Mouse (Mus musculus) heart, embryonic 11.5 days (tissue): Measurements from ENCODE around the gene Sema3b. TPM values are rescaled to one million over a fixed set of nuclear protein-coding genes. Genes with fewer than 3 reads are reported as not detected.

Experiments
- ATAC-seq: fragments of 200-750 bp; cut with Nextera tagmentation; replicated peaks from 2 replicates; pipeline ENCODE4 v1.8.0; 2017; ENCODE audit warnings: moderate library complexity; ENCODE audit not compliant: insufficient number of reproducible peaks, low FRiP score, low TSS enrichment
- H3K27ac ChIP-seq: fragments of 300-500 bp; sonication (generic); 2 replicates; pipeline ENCODE4 v1.5.1; 2014; ENCODE audit warnings: mild to moderate bottlenecking, low read depth, low read length
- H3K27me3 ChIP-seq: fragments of 300-500 bp; sonication (generic); 2 replicates; pipeline ENCODE4 v1.6.1; 2014; ENCODE audit warnings: mild to moderate bottlenecking, low read length, mixed read lengths; ENCODE audit not compliant: control insufficient read depth, insufficient read depth
- H3K36me3 ChIP-seq: fragments of 300-500 bp; sonication (generic); 2 replicates; pipeline ENCODE4 v1.6.1; 2014; ENCODE audit warnings: mild to moderate bottlenecking, low read length, moderate library complexity, mixed read lengths; ENCODE audit not compliant: control insufficient read depth, insufficient read depth
- H3K4me1 ChIP-seq: fragments of 300-500 bp; sonication (generic); 2 replicates; pipeline ENCODE4 v1.6.1; 2014; ENCODE audit warnings: low read length; ENCODE audit not compliant: control insufficient read depth, insufficient read depth
- H3K4me2 ChIP-seq: fragments of 300-500 bp; sonication (generic); 2 replicates; pipeline ENCODE4 v1.6.1; 2014; ENCODE audit warnings: mild to moderate bottlenecking, moderate library complexity
- H3K4me3 ChIP-seq: fragments of 300-500 bp; sonication (generic); 2 replicates; pipeline ENCODE4 v1.5.1; 2014; ENCODE audit warnings: low read depth, low read length
- H3K9ac ChIP-seq: fragments of 300-500 bp; sonication (generic); 2 replicates; pipeline ENCODE4 v1.6.1; 2014; ENCODE audit warnings: mild to moderate bottlenecking, low read depth, low read length, moderate library complexity
- H3K9me3 ChIP-seq: fragments of 300-500 bp; sonication (generic); replicated peaks from 2 replicates; pipeline ENCODE4 v1.6.1; 2016; ENCODE audit warnings: low read length; ENCODE audit not compliant: control insufficient read depth
- WGBS: fragments of 180-500 bp; shearing (Covaris S2); extraction: QIAGEN DNeasy Blood & Tissue Kit; methylation state at CpG from one replicate; pipeline ENCODE4 v1.1.7; 2014; ENCODE audit not compliant: insufficient replicate concordance; 5-methylcytosine and 5-hydroxymethylcytosine counted together
- polyA plus RNA-seq: library from polyadenylated mRNA; unstranded; fragments of >200 nt; fragmentation: Nextera tagmentation; extraction: Ambion mirVana; gene quantifications from 2 replicates; pipeline ENCODE4 v1.2.1, GENCODE M21; 2014

Sema3b gene
- polyA plus RNA-seq, 1 experiment from 2014 or later, result 5.1 TPM

DNA sequence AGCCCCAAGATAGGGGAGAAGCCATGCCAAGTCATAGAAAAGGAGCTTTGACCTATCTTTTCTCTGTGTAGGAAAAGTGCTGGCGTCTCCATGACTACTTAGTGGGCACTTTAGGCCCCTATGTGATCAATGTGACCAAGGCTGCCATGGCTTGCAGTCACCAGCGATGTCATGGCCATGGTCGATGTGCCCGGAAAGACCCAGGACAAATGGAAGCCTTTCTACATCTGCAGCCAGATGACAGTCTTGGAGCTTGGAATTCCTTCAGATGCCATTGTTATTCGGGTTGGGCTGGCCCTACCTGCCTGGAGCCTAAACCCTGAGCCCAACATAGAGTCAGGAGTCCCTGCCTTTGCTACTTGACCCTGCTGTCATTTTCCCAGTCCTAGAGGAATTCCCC is 22.5 kb downstream of the Sema3b start:
- H3K36me3 ChIP-seq, result peaks cover 13% of the 10 kb centered on the region
- peak overlapping the region; percentile 41 for H3K27ac ChIP-seq
- 83% methylated on average over 5 of the region's 5 CpGs for WGBS
- H3K4me2 ChIP-seq, result peak overlapping the region; percentile 91
- peak overlapping the region; percentile 5; the same call in 1 of the 2 replicates for H3K4me3 ChIP-seq
- no peak for ATAC-seq
- peaks cover 27% of the 10 kb centered on the region for H3K4me1 ChIP-seq
- H3K9ac ChIP-seq, result no peak overlapping the region
- H3K9me3 ChIP-seq, result no peaks in the 10 kb centered on the region
- no peaks in the 10 kb centered on the region for H3K27me3 ChIP-seq

DNA sequence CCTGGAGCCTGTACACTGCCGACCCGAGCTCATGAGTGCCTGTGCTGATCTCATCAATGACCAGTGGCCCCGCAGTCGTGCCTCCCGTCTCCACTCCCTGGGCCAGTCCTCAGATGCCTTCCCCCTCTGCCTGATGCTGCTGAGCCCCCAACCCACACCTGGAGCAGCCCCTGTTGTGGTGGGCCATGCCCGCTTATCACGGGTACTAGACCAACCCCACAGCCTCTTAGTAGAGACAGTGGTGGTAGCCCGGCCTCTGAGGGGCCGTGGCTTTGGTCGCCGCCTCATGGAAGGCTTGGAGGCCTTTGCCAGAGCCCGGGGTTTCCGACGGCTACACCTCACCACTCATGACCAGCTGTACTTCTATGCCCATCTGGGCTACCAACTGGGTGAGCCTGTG is 25.9 kb downstream of the Sema3b start:
- Histone ChIP-seq H3K4me3 (no peak overlapping the region), H3K4me1 (peaks cover 12% of the 10 kb centered on the region), H3K36me3 (no peaks in the 10 kb centered on the region; the same call in 1 of the 2 replicates), H3K9me3 (no peaks in the 10 kb centered on the region), H3K27ac (no peak overlapping the region), H3K4me2 (no peak overlapping the region), H3K9ac (no peak overlapping the region), H3K27me3 (no peaks in the 10 kb centered on the region)
- no peak for ATAC-seq
- 85% methylated on average over 14 of the region's 14 CpGs for WGBS

DNA sequence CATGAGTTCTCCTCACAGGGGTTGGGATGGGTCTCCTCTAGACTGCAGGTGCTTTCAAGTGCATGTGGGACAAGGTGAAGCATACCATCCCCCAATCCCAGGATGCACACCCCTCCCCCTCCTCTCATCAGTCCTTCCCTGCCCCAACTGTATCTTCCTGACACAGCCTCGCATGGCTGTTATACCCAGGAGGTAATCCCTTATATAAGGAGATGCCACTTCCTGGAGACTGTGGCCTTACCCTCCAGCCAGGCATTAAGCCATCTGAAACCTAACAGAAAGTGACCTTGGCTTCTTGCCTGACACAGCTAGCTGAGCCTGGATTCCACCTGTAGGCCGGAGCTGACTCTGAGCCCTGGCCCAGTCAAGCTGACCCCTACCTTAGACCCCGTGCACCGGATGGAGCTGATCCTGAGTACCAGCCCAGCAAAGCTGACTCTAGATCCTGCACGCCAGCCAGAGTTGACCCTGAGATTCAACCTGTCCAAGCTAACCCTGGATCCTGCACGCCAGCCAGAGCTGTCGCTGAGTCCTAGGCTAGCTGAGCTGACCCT is 26.4 kb downstream of the Sema3b start:
- no peak overlapping the region for H3K4me2 ChIP-seq
- H3K9me3 ChIP-seq, result no peaks in the 10 kb centered on the region
- no peak for ATAC-seq
- H3K27ac ChIP-seq, result no peak overlapping the region
- 86% methylated on average over 7 of the region's 7 CpGs for WGBS
- H3K9ac ChIP-seq, result no peak overlapping the region
- H3K27me3 ChIP-seq, result no peaks in the 10 kb centered on the region
- no peak overlapping the region for H3K4me3 ChIP-seq
- H3K4me1 ChIP-seq, result peaks cover 9% of the 10 kb centered on the region
- no peaks in the 10 kb centered on the region; the same call in 1 of the 2 replicates for H3K36me3 ChIP-seq

DNA sequence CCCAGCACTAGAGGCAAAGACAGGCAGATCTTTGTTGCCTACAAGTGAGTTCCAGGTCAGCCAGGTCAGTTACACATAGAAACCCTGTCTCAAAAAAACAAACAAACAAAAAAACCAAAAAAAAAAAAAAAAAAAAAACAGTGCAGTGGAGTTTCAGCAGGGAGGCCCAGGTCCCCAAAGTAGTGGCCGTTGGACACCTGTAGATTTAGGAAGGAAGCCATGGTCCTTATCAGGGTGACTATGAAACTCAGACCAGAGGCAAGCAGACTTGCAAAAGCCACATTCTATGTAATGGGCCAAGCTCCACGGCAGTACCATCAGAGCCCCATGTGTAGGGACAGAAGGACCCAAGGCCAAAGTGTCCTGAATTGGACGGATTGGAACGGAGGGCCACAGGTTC is 27.4 kb downstream of the Sema3b start:
- no peak for ATAC-seq
- Histone ChIP-seq H3K9me3 (no peaks in the 10 kb centered on the region), H3K4me3 (peak overlapping the region; percentile 67), H3K36me3 (no peaks in the 10 kb centered on the region; the same call in 1 of the 2 replicates), H3K4me2 (peak overlapping the region; percentile 96), H3K9ac (peak overlapping the region; percentile 89), H3K4me1 (peaks cover 16% of the 10 kb centered on the region), H3K27ac (peak overlapping the region; percentile 87), H3K27me3 (no peaks in the 10 kb centered on the region)
- WGBS, result 70% methylated on average over 4 of the region's 4 CpGs

DNA sequence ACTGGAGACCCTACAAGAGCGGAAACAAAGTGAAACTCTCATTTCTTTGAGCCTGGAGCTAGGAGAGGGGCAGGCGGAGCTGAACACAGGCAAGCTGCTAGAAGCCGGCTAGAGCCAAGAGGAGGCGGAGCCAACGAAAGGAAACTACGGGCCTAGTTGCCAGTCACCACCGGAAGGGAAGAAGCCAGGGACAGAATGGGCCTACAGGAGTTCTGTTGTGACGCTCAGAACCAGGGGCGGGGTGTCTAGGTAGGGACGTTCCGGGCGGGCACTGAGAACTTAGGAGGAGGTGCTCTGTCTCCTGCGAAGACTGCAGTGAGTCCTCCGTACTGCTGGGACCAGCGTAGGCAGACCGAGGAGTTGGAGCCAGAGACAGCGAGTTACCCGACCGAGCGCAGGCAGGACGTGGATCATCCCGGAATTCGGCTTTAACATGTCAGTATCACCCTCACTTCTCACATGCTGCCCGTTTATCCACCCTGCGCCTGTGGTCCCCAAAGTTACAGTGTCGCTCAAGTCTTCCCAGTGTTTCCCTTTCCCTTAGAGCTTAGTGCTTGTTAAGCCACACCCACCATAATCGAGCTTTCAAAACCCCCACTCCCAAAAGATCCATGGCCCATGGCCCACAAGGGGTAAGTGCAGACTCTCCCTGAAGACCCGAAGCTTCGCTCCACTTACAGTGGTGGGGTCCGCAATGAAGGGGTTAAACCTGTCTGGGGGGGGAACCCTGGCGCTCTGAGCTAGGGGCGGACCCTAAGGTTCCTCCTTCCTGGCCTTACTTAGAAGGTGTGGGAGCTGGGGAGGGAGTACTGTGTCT is 28.3 kb downstream of the Sema3b start, which contains the start of gene Hyal3:
TSS of gene Hyal3 (plus strand) at position 318 of the 817 bp plus-strand sequence.
- peak within 1 kb of the TSS; percentile 96 for H3K4me2 ChIP-seq
- ATAC-seq, result peak; percentile 58
- no peaks in the 10 kb centered on the region for H3K27me3 ChIP-seq
- H3K4me3 ChIP-seq, result peak within 1 kb of the TSS; percentile 67
- peak within 1 kb of the TSS; percentile 89 for H3K9ac ChIP-seq
- H3K36me3 ChIP-seq, result no peaks in the 10 kb centered on the region; the same call in 1 of the 2 replicates
- H3K4me1 ChIP-seq, result peaks cover 19% of the 10 kb centered on the region
- H3K27ac ChIP-seq, result peak within 1 kb of the TSS; percentile 87
- WGBS, result under 1% methylated on average over 32 of the region's 32 CpGs
- H3K9me3 ChIP-seq, result no peaks in the 10 kb centered on the region

DNA sequence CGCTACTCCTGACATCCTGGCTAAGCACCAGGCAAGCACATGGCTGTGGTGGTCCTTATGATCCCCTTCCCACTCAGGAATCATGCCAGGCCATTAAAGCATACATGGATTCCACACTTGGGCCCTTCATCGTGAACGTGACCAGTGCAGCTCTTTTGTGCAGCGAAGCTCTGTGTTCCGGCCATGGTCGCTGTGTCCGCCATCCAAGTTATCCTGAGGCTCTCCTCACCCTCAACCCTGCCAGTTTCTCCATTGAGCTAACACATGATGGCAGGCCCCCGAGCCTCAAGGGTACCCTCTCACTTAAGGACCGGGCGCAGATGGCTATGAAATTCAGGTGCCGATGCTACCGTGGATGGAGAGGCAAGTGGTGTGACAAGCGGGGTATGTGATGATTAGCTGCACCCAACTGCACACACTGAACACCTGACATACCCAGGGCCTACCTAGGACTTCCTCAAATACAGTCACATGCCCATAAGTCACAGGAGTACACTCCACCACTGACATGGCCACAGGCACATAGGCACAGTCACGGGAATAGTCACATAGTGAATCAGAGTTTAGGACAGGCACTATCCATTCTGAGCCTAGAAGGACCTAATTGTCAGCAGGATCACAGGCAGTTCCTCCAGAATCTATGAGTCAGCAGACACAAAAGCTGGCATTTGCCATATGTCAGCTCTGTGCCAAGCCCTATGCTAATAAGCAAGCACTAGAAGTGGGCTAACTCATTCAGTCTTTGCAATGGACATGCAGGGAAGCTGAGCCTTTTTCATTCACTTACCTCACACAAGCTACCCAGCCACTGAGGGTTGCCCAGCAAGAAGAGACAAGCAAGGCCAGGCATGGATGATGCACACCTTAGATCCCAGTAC is 29.8 kb downstream of the Sema3b start:
- H3K9ac ChIP-seq, result no peak overlapping the region
- ATAC-seq, result no peak
- no peaks in the 10 kb centered on the region for H3K9me3 ChIP-seq
- no peaks in the 10 kb centered on the region for H3K27me3 ChIP-seq
- H3K4me2 ChIP-seq, result no peak overlapping the region
- no peak overlapping the region; the same call in 1 of the 2 replicates for H3K27ac ChIP-seq
- no peak overlapping the region for H3K4me3 ChIP-seq
- WGBS, result 91% methylated on average over 14 of the region's 14 CpGs
- no peaks in the 10 kb centered on the region; the same call in 1 of the 2 replicates for H3K36me3 ChIP-seq
- peaks cover 19% of the 10 kb centered on the region for H3K4me1 ChIP-seq

DNA sequence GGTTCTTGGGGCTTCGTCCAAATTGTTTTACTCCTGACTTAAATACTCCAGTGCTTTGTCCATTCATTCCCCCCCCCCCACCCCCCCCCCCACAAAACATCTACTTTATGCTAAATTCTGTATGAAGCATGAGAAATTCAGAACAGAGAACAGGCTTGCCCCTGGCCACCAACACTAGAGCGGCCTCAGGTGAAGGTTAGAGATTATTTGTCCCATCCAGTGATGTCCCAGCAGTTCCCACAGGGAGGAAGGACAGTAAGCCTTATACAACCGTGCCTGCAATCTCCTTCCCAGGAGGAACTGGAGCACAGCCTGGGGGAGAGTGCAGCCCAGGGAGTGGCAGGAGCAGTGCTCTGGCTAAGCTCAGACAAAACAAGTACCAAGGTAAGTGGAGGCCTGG is 30.4 kb downstream of the Sema3b start, which contains the start of gene Naa80:
TSS of gene Naa80 (plus strand) at position 301 of the 400 bp plus-strand sequence.
- Histone ChIP-seq H3K27me3 (no peaks in the 10 kb centered on the region), H3K9ac (no peak within 1 kb of the TSS), H3K27ac (no peak within 1 kb of the TSS; the same call in 1 of the 2 replicates), H3K4me1 (peaks cover 19% of the 10 kb centered on the region), H3K9me3 (no peaks in the 10 kb centered on the region), H3K4me2 (no peak within 1 kb of the TSS), H3K36me3 (peaks cover under 1% of the 10 kb centered on the region; the same call in 1 of the 2 replicates), H3K4me3 (no peak within 1 kb of the TSS)
- ATAC-seq, result no peak
- 74% methylated on average over 3 of the region's 3 CpGs for WGBS

DNA sequence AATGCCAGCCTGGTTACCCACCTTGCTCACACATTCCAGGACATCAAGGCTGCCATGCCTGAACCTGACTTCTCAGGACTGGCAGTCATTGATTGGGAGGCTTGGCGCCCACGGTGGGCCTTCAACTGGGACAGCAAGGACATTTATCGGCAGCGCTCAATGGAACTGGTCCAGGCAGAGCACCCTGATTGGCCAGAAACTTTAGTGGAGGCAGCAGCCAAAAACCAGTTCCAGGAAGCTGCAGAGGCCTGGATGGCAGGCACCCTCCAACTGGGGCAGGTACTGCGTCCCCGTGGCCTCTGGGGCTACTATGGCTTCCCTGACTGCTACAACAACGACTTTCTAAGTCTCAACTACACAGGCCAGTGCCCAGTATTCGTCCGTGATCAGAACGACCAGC is 31.2 kb downstream of the Sema3b start:
- ATAC-seq, result no peak
- H3K4me2 ChIP-seq, result no peak overlapping the region
- H3K4me1 ChIP-seq, result peaks cover 19% of the 10 kb centered on the region
- no peak overlapping the region for H3K4me3 ChIP-seq
- H3K27ac ChIP-seq, result no peak overlapping the region
- H3K27me3 ChIP-seq, result no peaks in the 10 kb centered on the region
- peaks cover 5% of the 10 kb centered on the region; the same call in 1 of the 2 replicates for H3K36me3 ChIP-seq
- 87% methylated on average over 10 of the region's 10 CpGs for WGBS
- H3K9ac ChIP-seq, result no peak overlapping the region
- H3K9me3 ChIP-seq, result no peaks in the 10 kb centered on the region
